Mouse (Mus musculus): Measurements from ENCODE around the gene Gatc. TPM values are rescaled to one million over a fixed set of nuclear protein-coding genes. Genes with fewer than 3 reads are reported as not detected.
"Not testable (repeated sequence)": the region's sequence is repeated elsewhere in the genome, so short reads cannot be mapped to it uniquely, and the experiment has no call there.

The Gatc gene
- total RNA-seq (2021): 10 to 100 TPM; 20.6 to 20.9 TPM
- long read RNA-seq, experiment 1, transcript Gatc-201 (3 exons, 1,797 nt): major isoform, 25 of 28 reads
- long read RNA-seq, experiment 1, partial matches to known transcripts: 2 of 28 reads
- long read RNA-seq, experiment 1, other reads (novel, unspliced or antisense): 1 of 28 reads
- long read RNA-seq, experiment 2, transcript Gatc-201 (3 exons, 1,797 nt): major isoform, 15 of 19 reads
- long read RNA-seq, experiment 2, partial matches to known transcripts: 2 of 19 reads
- long read RNA-seq, experiment 2, other reads (novel, unspliced or antisense): 2 of 19 reads

DNA sequence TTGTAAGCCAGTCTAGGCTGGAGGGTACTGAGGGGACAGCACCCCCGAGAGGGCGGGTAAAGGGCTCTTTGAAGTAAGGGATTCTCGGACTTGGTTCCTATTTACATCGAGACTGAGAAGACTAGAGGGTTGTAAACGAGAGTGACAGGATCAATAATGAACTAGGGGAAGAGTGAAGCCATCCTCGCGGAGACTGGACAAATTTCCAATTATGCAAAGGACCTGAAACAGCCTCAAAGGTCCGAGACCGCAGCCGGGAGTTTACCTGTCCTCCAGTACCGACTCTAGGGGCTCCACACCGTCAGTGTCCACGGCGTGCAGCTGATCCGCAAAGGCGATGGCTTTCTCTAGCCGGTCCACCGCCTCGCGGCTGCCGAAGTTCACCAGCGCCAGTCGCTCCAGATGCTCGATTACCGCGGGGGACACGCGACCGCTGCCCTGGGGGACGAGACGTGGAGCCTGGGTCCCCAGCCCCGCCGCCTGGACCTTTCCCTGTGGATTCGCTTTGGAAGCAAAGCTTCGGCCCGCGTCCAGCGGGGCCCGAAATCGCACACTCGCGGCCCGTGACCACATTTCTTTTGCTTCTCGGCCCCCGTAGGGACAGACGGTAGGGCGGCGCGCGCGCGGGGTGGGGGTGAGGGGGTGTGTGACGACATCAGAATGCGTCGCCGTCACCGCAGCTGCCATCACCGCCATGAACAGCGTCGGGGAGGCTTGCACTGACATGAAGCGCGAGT, at the start of gene Gatc, which contains the start of gene Triap1:
Gatc (minus strand) TSS at position 602 of the 737 bp plus-strand sequence.
Triap1 (plus strand) TSS at position 649 of the 737 bp plus-strand sequence.
- TF ChIP-seq CTCF (IDR thresholded peaks at IDR 0.05): no peak
- DNase-seq (ENCODE audit: extremely low spot score in 1 of 2, low spot score in 2 of 2): peak; percentile 89 to 92
- Histone ChIP-seq H3K27ac (peak within 1 kb of the TSS; percentile 96), H3K4me3 (peak within 1 kb of the TSS; percentile 92)
- intact Hi-C loops (cut with DNase I): loop anchor here (2.0 kb wide), 1 partner anchor 40 kb away; the partner anchor contains the start of gene Dynll1

DNA sequence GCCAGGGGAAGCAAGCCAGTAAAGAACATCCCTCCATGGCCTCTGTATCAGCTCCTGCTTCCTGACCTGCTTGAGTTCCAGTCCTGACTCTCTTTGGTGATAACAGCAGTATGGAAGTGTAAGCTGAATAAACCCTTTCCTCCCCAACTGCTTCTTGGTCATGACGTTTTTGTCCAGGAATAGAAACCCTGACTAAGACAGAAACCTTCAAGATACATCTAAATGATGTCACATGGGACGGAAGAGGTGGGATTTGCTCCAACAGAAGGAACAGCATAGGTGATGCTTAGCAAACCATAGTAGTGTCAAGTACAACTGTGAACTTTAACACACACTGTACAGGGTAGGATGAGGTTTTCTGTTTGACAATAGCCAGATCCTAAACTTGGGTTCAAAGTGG, 37.9 kb upstream of the Gatc start:
- intact Hi-C loops (cut with DNase I); DNase-seq (ENCODE audit: extremely low spot score in 1 of 2, low spot score in 2 of 2): not testable (repeated sequence)

DNA sequence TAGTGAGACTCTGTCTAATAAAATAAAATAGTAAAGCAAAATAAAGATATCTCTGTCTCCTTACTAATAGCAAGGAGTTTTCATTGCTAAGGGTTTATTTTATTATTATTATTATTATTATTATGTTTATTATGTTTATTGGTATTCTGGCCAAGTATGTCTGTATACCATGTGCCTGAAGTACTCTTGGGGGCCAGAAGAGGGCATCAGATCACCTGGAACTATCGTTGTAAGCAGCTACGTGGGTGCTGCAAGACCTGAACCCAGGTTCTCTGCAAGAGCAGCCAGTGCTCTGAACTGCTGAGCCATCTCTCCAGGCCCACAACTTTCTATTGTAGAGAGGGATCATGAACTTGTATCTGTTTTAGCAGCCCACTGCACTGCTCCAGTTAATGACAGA, 34.5 kb upstream of the Gatc start:
- H3K27ac ChIP-seq: no peak overlapping the region
- no peak; the same call in none of the 2 replicates for TF ChIP-seq CTCF (IDR thresholded peaks at IDR 0.05)
- no peak for DNase-seq (ENCODE audit: extremely low spot score in 1 of 2, low spot score in 2 of 2)
- no peak overlapping the region for H3K4me3 ChIP-seq
- intact Hi-C loops (cut with DNase I): no loop called here

More for the DNA sequence above, 37.9 kb upstream of the Gatc start:
- H3K4me3 ChIP-seq, H3K27ac ChIP-seq: not testable (repeated sequence)

DNA sequence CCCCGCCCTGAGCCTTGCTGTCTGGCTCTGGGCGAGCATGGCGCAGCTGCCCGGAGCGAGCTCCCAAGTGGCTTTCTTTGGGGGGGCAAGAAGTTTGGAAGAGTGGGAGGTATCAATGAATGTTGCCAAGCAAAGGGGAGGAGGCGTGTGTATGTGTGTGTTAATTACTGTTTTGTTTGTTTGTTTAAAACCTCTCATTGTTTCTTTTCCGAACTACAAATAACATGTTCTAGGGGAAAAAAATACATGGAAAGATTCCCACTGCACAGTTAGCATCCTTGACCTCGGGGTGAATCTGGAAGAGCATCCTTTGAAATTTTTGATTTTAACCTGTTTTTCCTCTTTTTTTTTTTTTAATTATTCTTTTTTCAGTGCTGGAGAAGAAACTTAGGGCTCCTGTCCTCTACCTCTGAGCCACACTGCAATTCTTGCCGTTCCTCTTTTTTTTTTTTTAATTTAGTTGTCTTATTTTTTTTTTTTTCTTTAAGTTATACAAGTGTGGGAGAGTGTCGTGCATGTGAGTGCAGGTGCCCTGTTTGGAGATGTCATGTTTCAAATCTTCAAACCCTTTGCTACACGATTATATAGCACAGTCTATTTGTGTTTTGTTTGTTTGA, 33.3 kb upstream of the Gatc start:
- intact Hi-C loops (cut with DNase I): no loop called here
- no peak for DNase-seq (ENCODE audit: extremely low spot score in 1 of 2, low spot score in 2 of 2)
- Histone ChIP-seq H3K4me3 (peak overlapping the region; percentile 30; the same call in 1 of the 2 replicates), H3K27ac (no peak overlapping the region)
- TF ChIP-seq CTCF (IDR thresholded peaks at IDR 0.05): no peak

DNA sequence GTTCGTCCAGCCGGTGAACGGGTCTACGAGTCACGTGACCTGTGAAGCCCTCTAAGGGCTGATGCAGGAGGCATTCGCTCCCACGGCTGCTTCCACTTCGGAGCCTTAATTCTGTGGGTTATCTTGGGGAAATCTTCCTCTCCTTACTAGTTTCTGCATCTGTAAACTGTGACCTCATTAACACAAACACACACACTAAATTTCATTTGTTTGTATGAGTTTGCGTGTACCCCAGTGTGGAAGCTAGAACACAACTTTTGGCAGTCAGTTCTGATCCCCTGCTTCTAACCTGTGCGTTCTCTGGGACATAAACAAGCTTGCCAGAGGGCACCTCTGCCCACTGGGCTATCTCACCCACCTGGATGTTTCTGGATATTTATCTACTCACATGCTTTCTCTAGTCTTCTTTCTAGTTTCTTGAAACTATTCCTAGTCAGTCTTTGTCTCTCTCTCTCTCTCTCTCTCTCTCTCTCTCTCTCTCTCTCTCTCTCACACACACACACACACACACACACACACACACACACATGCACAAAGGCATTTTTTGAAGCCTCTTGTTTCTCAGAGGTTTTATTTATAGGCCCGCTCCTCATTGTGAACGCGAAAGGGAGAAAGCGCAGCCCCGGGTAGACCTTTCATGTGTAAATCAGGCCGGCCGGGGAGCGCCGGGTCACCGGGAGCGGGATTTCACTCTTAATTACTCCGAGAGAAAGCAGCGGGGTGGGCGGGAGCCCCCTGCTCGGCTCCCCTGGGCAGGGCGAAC, 32.6 kb upstream of the Gatc start:
- intact Hi-C loops (cut with DNase I): no loop called here
- TF ChIP-seq CTCF (IDR thresholded peaks at IDR 0.05): no peak
- Histone ChIP-seq H3K27ac (no peak overlapping the region), H3K4me3 (peak overlapping the region; percentile 30; the same call in 1 of the 2 replicates)
- DNase-seq (ENCODE audit: extremely low spot score in 1 of 2, low spot score in 2 of 2): peak in 1 of 2 experiments; percentile 40

DNA sequence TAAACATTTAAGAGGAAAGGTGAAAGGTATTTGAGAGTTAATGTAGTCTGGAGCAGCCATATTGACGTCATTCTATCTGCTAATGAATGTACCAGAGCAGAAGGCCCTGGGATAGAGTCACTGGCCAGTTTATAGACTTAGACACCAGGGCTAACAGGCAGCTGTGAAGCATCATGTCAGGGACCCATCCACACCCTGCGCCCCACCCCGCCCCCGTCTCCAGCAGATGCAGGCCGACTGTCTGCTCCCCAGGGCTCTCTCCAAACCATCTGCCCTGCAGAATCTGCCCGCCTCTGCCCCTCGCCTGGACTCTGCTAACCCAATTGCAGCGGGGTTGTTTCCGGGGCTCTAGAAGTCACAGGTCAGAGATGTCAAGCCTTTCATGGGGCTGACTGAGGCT, 30.8 kb upstream of the Gatc start:
- no peak for TF ChIP-seq CTCF (IDR thresholded peaks at IDR 0.05)
- no peak for DNase-seq (ENCODE audit: extremely low spot score in 1 of 2, low spot score in 2 of 2)
- H3K27ac ChIP-seq: no peak overlapping the region
- intact Hi-C loops (cut with DNase I): no loop called here
- no peak overlapping the region for H3K4me3 ChIP-seq

DNA sequence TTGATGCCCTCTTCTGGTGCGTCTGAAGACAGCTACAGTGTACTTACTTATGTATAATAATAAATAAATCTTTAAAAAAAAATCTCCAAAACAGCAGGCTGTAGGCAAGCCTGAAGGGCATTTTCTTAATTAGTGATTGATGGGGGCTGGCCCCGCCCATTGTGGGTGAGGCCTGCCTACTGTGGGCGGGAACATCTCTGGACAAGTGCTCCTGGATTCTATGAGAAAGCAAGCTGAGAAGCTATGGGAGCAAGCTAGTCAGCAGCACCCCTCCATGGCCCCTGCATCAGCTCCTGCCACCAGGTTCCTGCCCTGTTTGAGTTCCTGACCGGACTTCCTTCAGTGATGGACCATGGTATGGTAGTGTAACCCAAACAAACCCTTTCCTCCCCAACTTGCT, 23.8 kb upstream of the Gatc start:
- H3K4me3 ChIP-seq: no peak overlapping the region
- intact Hi-C loops (cut with DNase I): loop anchor here (10.0 kb wide), 1 partner anchor 180 kb away; no protein-coding TSS in a partner anchor
- no peak for DNase-seq (ENCODE audit: extremely low spot score in 1 of 2, low spot score in 2 of 2)
- H3K27ac ChIP-seq: no peak overlapping the region
- TF ChIP-seq CTCF (IDR thresholded peaks at IDR 0.05): no peak

DNA sequence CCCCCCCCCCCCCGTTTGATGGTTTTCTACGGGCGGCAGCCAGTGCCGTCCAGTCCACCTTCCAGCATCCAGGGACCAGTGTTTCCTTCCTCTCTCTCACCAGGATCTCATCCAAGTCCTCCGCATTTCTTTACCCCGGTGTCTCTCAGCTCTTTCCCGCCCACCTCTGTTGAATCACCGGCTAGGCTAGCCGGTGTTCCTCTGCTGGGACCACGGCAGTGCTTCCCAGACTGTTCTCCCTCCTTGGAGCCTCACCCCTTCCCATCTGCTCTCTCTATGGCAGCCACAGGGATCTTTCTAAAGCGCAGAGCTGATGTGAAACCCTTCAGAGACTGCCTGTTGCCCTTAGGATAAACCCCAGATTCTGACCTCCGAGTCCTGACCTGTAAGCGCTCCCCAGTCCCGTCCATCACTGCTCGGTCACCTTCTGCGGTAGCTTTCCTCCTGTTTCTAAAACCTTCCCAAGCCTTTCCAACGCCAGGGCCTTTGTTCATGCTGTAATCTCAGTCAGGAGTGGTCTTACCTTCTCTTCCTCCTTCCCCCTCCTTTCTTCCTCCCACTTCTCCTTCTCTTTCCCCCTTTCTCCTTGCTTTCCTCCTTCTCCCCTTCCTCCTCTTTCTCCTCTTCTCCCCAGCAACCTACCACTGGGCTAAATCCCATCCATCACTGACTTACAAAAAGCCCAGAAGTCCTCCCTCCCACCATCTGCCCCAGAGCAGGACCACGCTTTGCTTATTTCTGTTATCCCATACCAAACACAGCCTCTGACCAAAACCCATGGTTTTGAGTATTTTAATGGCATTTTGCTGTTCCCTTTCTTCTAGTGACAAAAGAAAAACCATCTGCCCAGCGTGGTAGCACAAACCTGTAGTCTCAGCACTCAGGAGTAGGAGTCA, 22.1 kb upstream of the Gatc start:
- peak; percentile 62 to 66 for DNase-seq (ENCODE audit: extremely low spot score in 1 of 2, low spot score in 2 of 2)
- intact Hi-C loops (cut with DNase I): loop anchor here (10.0 kb wide), 1 partner anchor 182 kb away; no protein-coding TSS in a partner anchor
- Histone ChIP-seq H3K27ac (peak overlapping the region; percentile 44; the same call in 1 of the 2 replicates), H3K4me3 (no peak overlapping the region)
- no peak for TF ChIP-seq CTCF (IDR thresholded peaks at IDR 0.05)

DNA sequence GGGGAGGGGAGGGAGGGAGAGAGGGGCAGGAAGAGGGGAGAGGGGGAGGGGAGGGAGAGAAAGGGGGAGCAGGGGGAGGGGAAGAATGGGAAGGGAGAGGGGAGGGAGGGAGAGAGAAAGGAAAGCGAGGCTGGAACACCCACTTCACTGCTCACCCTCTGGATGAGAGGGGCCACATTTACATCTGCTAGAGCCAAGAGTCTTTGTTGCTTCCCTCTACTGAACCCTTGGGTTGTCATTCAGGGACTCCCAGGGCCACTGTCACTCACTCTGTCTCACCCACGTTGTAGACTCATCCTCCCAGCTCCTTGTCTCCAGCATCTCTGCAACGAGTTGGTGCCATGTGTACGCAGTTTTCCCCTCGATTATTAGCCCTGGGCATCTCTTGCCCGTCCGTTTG, 21.2 kb upstream of the Gatc start:
- TF ChIP-seq CTCF (IDR thresholded peaks at IDR 0.05): no peak
- H3K27ac ChIP-seq: no peak overlapping the region
- no peak overlapping the region for H3K4me3 ChIP-seq
- intact Hi-C loops (cut with DNase I): loop anchor here (10.0 kb wide), 1 partner anchor 183 kb away; no protein-coding TSS in a partner anchor
- DNase-seq (ENCODE audit: extremely low spot score in 1 of 2, low spot score in 2 of 2): no peak

DNA sequence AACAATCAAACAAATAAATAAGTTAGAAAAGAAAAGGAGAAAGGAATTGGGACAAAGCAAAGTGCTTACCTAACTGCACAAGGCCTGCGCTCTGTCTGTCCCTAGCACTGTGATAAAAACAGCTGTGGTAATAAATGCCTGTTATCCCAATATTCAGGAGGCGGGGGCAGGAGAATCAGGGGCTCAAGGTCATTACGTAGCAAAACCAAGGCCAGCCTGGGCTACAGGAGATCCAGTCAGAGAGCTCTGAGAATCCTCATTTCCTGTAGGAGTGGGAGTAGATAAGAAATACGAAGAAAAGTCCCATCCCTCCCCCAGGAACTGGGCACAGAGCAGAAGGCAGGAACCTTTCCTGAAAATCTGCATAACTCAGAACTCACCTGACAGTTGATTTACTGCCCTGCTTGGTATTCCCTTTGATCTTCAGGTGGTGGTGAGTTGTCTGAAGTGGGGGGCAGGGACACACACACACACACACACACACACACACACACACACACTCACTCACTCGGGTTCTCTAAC, 18.9 kb upstream of the Gatc start:
- no peak for TF ChIP-seq CTCF (IDR thresholded peaks at IDR 0.05)
- no peak for DNase-seq (ENCODE audit: extremely low spot score in 1 of 2, low spot score in 2 of 2)
- intact Hi-C loops (cut with DNase I): loop anchor here (1.0 to 10.0 kb wide), 2 partner anchors 81 to 185 kb away; no protein-coding TSS in a partner anchor
- Histone ChIP-seq H3K4me3 (no peak overlapping the region), H3K27ac (no peak overlapping the region)
